Mouse (Mus musculus) midbrain, embryonic 16.5 days (tissue): ENCODE data around the gene Vsnl1. TPM values are rescaled to one million over a fixed set of nuclear protein-coding genes. Genes with fewer than 3 reads are reported as not detected.

Source experiments
- ATAC-seq: fragments of 200-750 bp; cut with Nextera tagmentation; 2 replicates; pipeline ENCODE4 v1.8.0; 2017; ENCODE audit warnings: moderate TSS enrichment
- H3K27ac ChIP-seq: fragments of 300-500 bp; sonication (generic); 2 replicates; pipeline ENCODE4 v1.5.1; 2014; ENCODE audit warnings: mild to moderate bottlenecking, low read length, mixed read lengths
- H3K27me3 ChIP-seq: fragments of 300-500 bp; sonication (generic); 2 replicates; pipeline ENCODE4 v1.6.1; 2014; ENCODE audit warnings: low read depth, low read length, mixed read lengths; ENCODE audit not compliant: control insufficient read depth, insufficient read depth
- H3K36me3 ChIP-seq: fragments of 300-500 bp; sonication (generic); 2 replicates; pipeline ENCODE4 v1.6.1; 2014; ENCODE audit warnings: mild to moderate bottlenecking, low read length, moderate library complexity, mixed read lengths; ENCODE audit not compliant: control insufficient read depth, insufficient read depth
- H3K4me1 ChIP-seq: fragments of 300-500 bp; sonication (generic); 2 replicates; pipeline ENCODE4 v1.6.1; 2014; ENCODE audit warnings: mild to moderate bottlenecking, low read length, mixed read lengths; ENCODE audit not compliant: control insufficient read depth, insufficient read depth
- H3K4me2 ChIP-seq: fragments of 300-500 bp; sonication (generic); 2 replicates; pipeline ENCODE4 v1.6.1; 2014; ENCODE audit warnings: mild to moderate bottlenecking, low read length, mixed read lengths
- H3K4me3 ChIP-seq: fragments of 300-500 bp; sonication (generic); 2 replicates; pipeline ENCODE4 v1.5.1; 2014; ENCODE audit warnings: low read depth, mild to moderate bottlenecking, low read length, moderate library complexity, mixed read lengths
- H3K9ac ChIP-seq: fragments of 300-500 bp; sonication (generic); 2 replicates; pipeline ENCODE4 v1.6.1; 2014; ENCODE audit warnings: low read depth, low read length, mixed read lengths
- H3K9me3 ChIP-seq: fragments of 300-500 bp; sonication (generic); replicated peaks from 2 replicates; pipeline ENCODE4 v1.6.1; 2014; ENCODE audit warnings: mild to moderate bottlenecking, low read length, mixed read lengths; ENCODE audit not compliant: control insufficient read depth, poor library complexity, severe bottlenecking
- WGBS: fragments of 180-500 bp; shearing (Covaris S2); extraction: QIAGEN DNeasy Blood & Tissue Kit; methylation state at CpG from one replicate; pipeline ENCODE4 v1.1.7; 2014; 5-methylcytosine and 5-hydroxymethylcytosine counted together
- polyA plus RNA-seq: library from polyadenylated mRNA; unstranded; fragments of >200 nt; fragmentation: Nextera tagmentation; extraction: Ambion mirVana; gene quantifications from 2 replicates; pipeline ENCODE4 v1.2.1, GENCODE M21; 2015

Gene Vsnl1
- 80.5 and 145 TPM in 2 replicates for polyA plus RNA-seq

GRCm38 (mm10) chr12:11436497-11437265 is at the start of gene Vsnl1:
Gene Vsnl1, minus strand, starts transcription at chr12:11436613.
- ATAC-seq: peak; percentile 97
- H3K4me1 ChIP-seq: peaks cover 10% of the 10 kb centered on the region; the same call in 1 of the 2 replicates
- H3K9me3 ChIP-seq: no peaks in the 10 kb centered on the region
- H3K9ac ChIP-seq: peak within 1 kb of the TSS; percentile 65
- peak within 1 kb of the TSS; percentile 91 for H3K4me2 ChIP-seq
- no peaks in the 10 kb centered on the region for H3K36me3 ChIP-seq
- H3K27ac ChIP-seq: peak within 1 kb of the TSS; percentile 80
- H3K27me3 ChIP-seq: no peaks in the 10 kb centered on the region
- 3% methylated on average over 34 of the region's 34 CpGs for WGBS
- peak within 1 kb of the TSS; percentile 53 for H3K4me3 ChIP-seq

- H3K27me3 ChIP-seq: no peaks in the 10 kb centered on the region
- no peaks in the 10 kb centered on the region for H3K4me1 ChIP-seq
- H3K9ac ChIP-seq: no peak overlapping the region
- no peaks in the 10 kb centered on the region for H3K9me3 ChIP-seq
- H3K36me3 ChIP-seq: no peaks in the 10 kb centered on the region
- H3K4me3 ChIP-seq: peak overlapping the region; percentile 62; the same call in 1 of the 2 replicates
- ATAC-seq: no peak
- no peak overlapping the region for H3K27ac ChIP-seq
- 86% methylated on average over 4 of the region's 4 CpGs for WGBS
- peak overlapping the region; percentile 81 for H3K4me2 ChIP-seq
Observed at GRCm38 (mm10) chr12:11456632-11457031, 20.2 kb upstream of the Vsnl1 start.

- Histone ChIP-seq H3K4me2 (peak overlapping the region; percentile 81), H3K27me3 (no peaks in the 10 kb centered on the region), H3K4me1 (no peaks in the 10 kb centered on the region), H3K27ac (no peak overlapping the region), H3K9ac (peak overlapping the region; percentile 76), H3K4me3 (peak overlapping the region; percentile 62), H3K36me3 (no peaks in the 10 kb centered on the region), H3K9me3 (no peaks in the 10 kb centered on the region)
- no peak for ATAC-seq
- WGBS: 6% methylated on average over 11 of the region's 11 CpGs
Observed at GRCm38 (mm10) chr12:11456213-11456612, 19.8 kb upstream of the Vsnl1 start.

- Histone ChIP-seq H3K27me3 (no peaks in the 10 kb centered on the region), H3K4me1 (no peaks in the 10 kb centered on the region), H3K4me3 (peak within 1 kb of the TSS; percentile 62), H3K4me2 (peak within 1 kb of the TSS; percentile 81), H3K27ac (no peak within 1 kb of the TSS), H3K36me3 (no peaks in the 10 kb centered on the region), H3K9me3 (no peaks in the 10 kb centered on the region), H3K9ac (peak within 1 kb of the TSS; percentile 76)
- 2% methylated on average over 40 of the region's 40 CpGs for WGBS
- ATAC-seq: peak; percentile 100
Observed at GRCm38 (mm10) chr12:11455549-11456194, 19.3 kb upstream of the Vsnl1 start, which contains the start of gene Rad51ap2. Gene Rad51ap2, plus strand, starts transcription at chr12:11456079.

GRCm38 (mm10) chr12:11454146-11454545 is 17.7 kb upstream of the Vsnl1 start:
- Histone ChIP-seq H3K27ac (no peak overlapping the region), H3K36me3 (no peaks in the 10 kb centered on the region), H3K4me3 (no peak overlapping the region), H3K4me2 (no peak overlapping the region), H3K27me3 (no peaks in the 10 kb centered on the region), H3K4me1 (no peaks in the 10 kb centered on the region), H3K9me3 (no peaks in the 10 kb centered on the region), H3K9ac (no peak overlapping the region)
- WGBS: 56% methylated on average over 5 of the region's 5 CpGs
- ATAC-seq: no peak

GRCm38 (mm10) chr12:11437907-11438447 is 1.6 kb upstream of the Vsnl1 start:
- Histone ChIP-seq H3K36me3 (no peaks in the 10 kb centered on the region), H3K9ac (peak overlapping the region; percentile 41; the same call in 1 of the 2 replicates), H3K27ac (no peak overlapping the region), H3K27me3 (no peaks in the 10 kb centered on the region), H3K4me1 (peaks cover 10% of the 10 kb centered on the region; the same call in 1 of the 2 replicates), H3K9me3 (no peaks in the 10 kb centered on the region), H3K4me3 (peak overlapping the region; percentile 53), H3K4me2 (peak overlapping the region; percentile 91)
- WGBS: 26% methylated on average over 23 of the region's 23 CpGs
- ATAC-seq: no peak

GRCm38 (mm10) chr12:11437266-11437906 is 973 bp upstream of the Vsnl1 start:
- peak overlapping the region; percentile 80 for H3K27ac ChIP-seq
- no peaks in the 10 kb centered on the region for H3K9me3 ChIP-seq
- peak overlapping the region; percentile 65; the same call in 1 of the 2 replicates for H3K9ac ChIP-seq
- peaks cover 10% of the 10 kb centered on the region; the same call in 1 of the 2 replicates for H3K4me1 ChIP-seq
- H3K27me3 ChIP-seq: no peaks in the 10 kb centered on the region
- H3K36me3 ChIP-seq: no peaks in the 10 kb centered on the region
- H3K4me3 ChIP-seq: peak overlapping the region; percentile 53
- peak overlapping the region; percentile 91 for H3K4me2 ChIP-seq
- WGBS: 15% methylated on average over 17 of the region's 17 CpGs
- ATAC-seq: peak; percentile 17; the same call in 1 of the 2 replicates

- Histone ChIP-seq H3K36me3 (no peaks in the 10 kb centered on the region), H3K4me3 (peak overlapping the region; percentile 53), H3K4me1 (peaks cover 10% of the 10 kb centered on the region; the same call in 1 of the 2 replicates), H3K27ac (peak overlapping the region; percentile 80), H3K9ac (peak overlapping the region; percentile 65), H3K27me3 (no peaks in the 10 kb centered on the region), H3K4me2 (peak overlapping the region; percentile 91), H3K9me3 (no peaks in the 10 kb centered on the region)
- peak; percentile 22 for ATAC-seq
- 1% methylated on average over 12 of the region's 12 CpGs for WGBS
Observed at GRCm38 (mm10) chr12:11436023-11436350, 426 bp downstream of the Vsnl1 start.
